Mouse (Mus musculus): ENCODE data around the gene Gypa.
A peak's percentile ranks its signal among the peaks of the same experiment; 100 is the strongest.

DNA sequence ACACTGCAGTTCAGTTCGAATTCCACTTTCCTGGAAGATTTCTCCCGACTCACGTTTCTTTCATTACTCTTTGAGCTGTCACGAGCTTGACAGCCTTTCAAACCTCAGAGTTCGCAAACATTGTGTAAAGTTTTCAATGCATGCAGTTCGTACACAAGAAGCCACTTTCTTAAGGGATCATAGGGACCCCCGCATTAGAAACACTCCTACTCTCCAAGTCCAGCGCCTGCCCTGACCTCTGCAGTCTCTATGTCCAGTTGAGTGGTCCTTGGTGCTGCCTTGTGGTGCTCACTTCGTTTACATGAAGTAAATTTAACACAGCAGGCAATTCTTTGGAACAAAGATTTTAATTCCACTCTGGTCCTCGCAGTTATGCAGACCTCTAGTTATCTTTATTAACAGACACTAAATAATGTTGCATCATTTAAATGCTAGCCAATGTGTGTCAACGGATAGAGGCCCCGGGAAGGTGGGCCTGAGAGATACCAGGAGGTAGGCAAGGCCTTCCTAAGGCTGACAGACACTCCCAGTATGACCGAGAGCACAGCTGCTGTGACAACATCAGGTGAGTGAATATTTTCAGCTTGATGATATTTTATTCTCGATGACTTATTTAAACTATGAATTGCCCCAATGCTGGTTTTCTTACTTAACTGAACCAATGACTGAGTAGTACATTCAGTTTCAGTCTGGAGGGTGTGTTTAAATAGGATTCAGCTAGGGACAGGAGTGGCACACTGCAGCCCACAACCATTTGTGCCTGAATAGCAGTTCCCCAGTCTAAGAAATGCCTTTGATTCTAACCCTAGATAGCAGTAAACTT, at the start of gene Gypa:
- no peak for TF ChIP-seq CTCF (IDR thresholded peaks at IDR 0.05; ENCODE audit: low read depth, low read length)
- TF ChIP-seq GATA1 (IDR thresholded peaks at IDR 0.05; ENCODE audit: borderline replicate concordance, low read length), result no peak
- TF ChIP-seq POLR2AphosphoS5 (IDR thresholded peaks at IDR 0.05; ENCODE audit: insufficient replicate concordance, low read depth, low read length), result no peak
- peak; percentile 99 for TF ChIP-seq TAL1 (conservative IDR thresholded peaks at IDR 0.05; ENCODE audit: low read depth, low read length)

Data from G1E (cell line).